Mouse (Mus musculus) heart, embryonic 12.5 days (tissue): ENCODE results near the gene Coro1b. TPM values are rescaled to one million over a fixed set of nuclear protein-coding genes. Genes with fewer than 3 reads are reported as not detected.

ENCODE experiments used
- ATAC-seq: fragments of 200-750 bp; cut with Nextera tagmentation; 2 replicates; pipeline ENCODE4 v1.8.0; 2017; ENCODE audit warnings: moderate TSS enrichment, moderate library complexity; ENCODE audit not compliant: insufficient number of reproducible peaks, low FRiP score
- H3K27ac ChIP-seq: fragments of 300-500 bp; sonication (generic); 2 replicates; pipeline ENCODE4 v1.5.1; 2016; ENCODE audit warnings: mild to moderate bottlenecking, moderate library complexity; ENCODE audit not compliant: poor library complexity, severe bottlenecking
- H3K27me3 ChIP-seq: fragments of 300-500 bp; sonication (generic); replicated peaks from 2 replicates; pipeline ENCODE4 v1.6.1; 2016; ENCODE audit warnings: mild to moderate bottlenecking, moderate library complexity
- H3K36me3 ChIP-seq: fragments of 300-500 bp; sonication (generic); 2 replicates; pipeline ENCODE4 v1.6.1; 2016; ENCODE audit warnings: mild to moderate bottlenecking, moderate library complexity
- H3K4me1 ChIP-seq: fragments of 300-500 bp; sonication (generic); replicated peaks from 2 replicates; pipeline ENCODE4 v1.6.1; 2016; ENCODE audit warnings: mild to moderate bottlenecking
- H3K4me2 ChIP-seq: fragments of 300-500 bp; sonication (generic); 2 replicates; pipeline ENCODE4 v1.6.1; 2016; ENCODE audit warnings: mild to moderate bottlenecking, moderate library complexity
- H3K4me3 ChIP-seq: fragments of 300-500 bp; sonication (generic); 2 replicates; pipeline ENCODE4 v1.5.1; 2016; ENCODE audit warnings: mild to moderate bottlenecking
- H3K9ac ChIP-seq: fragments of 300-500 bp; sonication (generic); 2 replicates; pipeline ENCODE4 v1.6.1; 2016; ENCODE audit warnings: mild to moderate bottlenecking, moderate library complexity
- H3K9me3 ChIP-seq: fragments of 300-500 bp; sonication (generic); replicated peaks from 2 replicates; pipeline ENCODE4 v1.6.1; 2016; ENCODE audit warnings: mild to moderate bottlenecking, moderate library complexity
- WGBS: fragments of 180-500 bp; shearing (Covaris S2); methylation state at CpG from one replicate; pipeline ENCODE4 v1.1.7; 2016; 5-methylcytosine and 5-hydroxymethylcytosine counted together
- polyA plus RNA-seq: library from polyadenylated mRNA; unstranded; fragments of >200 nt; fragmentation: Nextera tagmentation; extraction: Ambion mirVana; gene quantifications from 2 replicates; pipeline ENCODE4 v1.2.1, GENCODE M21; 2016

Gene Coro1b
- polyA plus RNA-seq, 1 experiment from 2014 or later, result 122 TPM

GRCm38 (mm10) chr19:4144550-4145498, 3.6 kb upstream of the Coro1b start:
- H3K27ac ChIP-seq, result no peak overlapping the region
- H3K36me3 ChIP-seq, result peaks cover 1% of the 10 kb centered on the region; the same call in 1 of the 2 replicates
- H3K4me1 ChIP-seq, result peaks cover 14% of the 10 kb centered on the region
- H3K4me2 ChIP-seq, result no peak overlapping the region
- H3K9ac ChIP-seq, result no peak overlapping the region
- no peaks in the 10 kb centered on the region for H3K27me3 ChIP-seq
- WGBS, result 77% methylated on average over 16 of the region's 16 CpGs
- H3K9me3 ChIP-seq, result 0 out of 2 replicates have a peak, but pooled peaks cover 5% of the 10 kb centered on the region
- no peak for ATAC-seq
- no peak overlapping the region for H3K4me3 ChIP-seq

GRCm38 (mm10) chr19:4145936-4146335, 2.5 kb upstream of the Coro1b start:
- Histone ChIP-seq H3K9ac (no peak overlapping the region), H3K27ac (no peak overlapping the region), H3K4me3 (no peak overlapping the region), H3K9me3 (0 out of 2 replicates have a peak, but pooled peaks cover 5% of the 10 kb centered on the region), H3K27me3 (no peaks in the 10 kb centered on the region), H3K4me2 (no peak overlapping the region), H3K4me1 (peaks cover 23% of the 10 kb centered on the region), H3K36me3 (peaks cover 12% of the 10 kb centered on the region)
- WGBS, result 84% methylated on average over 5 of the region's 5 CpGs
- ATAC-seq, result no peak

- 57% methylated on average over 12 of the region's 12 CpGs for WGBS
- no peaks in the 10 kb centered on the region for H3K27me3 ChIP-seq
- peaks cover 28% of the 10 kb centered on the region for H3K4me1 ChIP-seq
- no peak overlapping the region for H3K27ac ChIP-seq
- no peak for ATAC-seq
- no peak overlapping the region for H3K4me3 ChIP-seq
- H3K9ac ChIP-seq, result no peak overlapping the region
- H3K9me3 ChIP-seq, result 0 out of 2 replicates have a peak, but pooled peaks cover 5% of the 10 kb centered on the region
- no peak overlapping the region for H3K4me2 ChIP-seq
- H3K36me3 ChIP-seq, result peaks cover 18% of the 10 kb centered on the region
Observed at GRCm38 (mm10) chr19:4146366-4147021, 1.9 kb upstream of the Coro1b start.

DNA sequence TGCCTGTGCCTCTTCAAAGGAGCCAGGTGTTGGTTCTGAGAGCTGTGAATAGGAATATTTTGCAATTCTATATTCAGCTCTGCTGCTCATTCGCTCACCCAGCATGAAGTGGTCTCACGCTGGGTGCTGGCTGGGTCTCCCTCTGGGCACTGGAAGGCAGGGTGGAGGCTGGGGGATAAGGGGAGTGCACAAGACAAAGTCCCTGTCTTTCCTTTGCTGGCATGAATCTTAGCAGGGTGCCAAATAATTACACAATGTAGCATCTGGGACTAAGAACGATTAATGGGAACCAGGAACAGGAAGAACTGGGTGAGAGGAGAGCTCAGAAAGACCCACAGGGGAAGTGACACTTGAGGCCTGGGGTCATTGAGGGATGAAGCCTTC, 1.4 kb upstream of the Coro1b start:
- Histone ChIP-seq H3K9me3 (0 out of 2 replicates have a peak, but pooled peaks cover 5% of the 10 kb centered on the region), H3K4me3 (no peak overlapping the region), H3K4me1 (peaks cover 33% of the 10 kb centered on the region), H3K36me3 (peaks cover 23% of the 10 kb centered on the region), H3K9ac (no peak overlapping the region), H3K27ac (no peak overlapping the region), H3K4me2 (no peak overlapping the region), H3K27me3 (no peaks in the 10 kb centered on the region)
- ATAC-seq, result no peak
- WGBS, result 56% methylated on average over 3 of the region's 3 CpGs

DNA sequence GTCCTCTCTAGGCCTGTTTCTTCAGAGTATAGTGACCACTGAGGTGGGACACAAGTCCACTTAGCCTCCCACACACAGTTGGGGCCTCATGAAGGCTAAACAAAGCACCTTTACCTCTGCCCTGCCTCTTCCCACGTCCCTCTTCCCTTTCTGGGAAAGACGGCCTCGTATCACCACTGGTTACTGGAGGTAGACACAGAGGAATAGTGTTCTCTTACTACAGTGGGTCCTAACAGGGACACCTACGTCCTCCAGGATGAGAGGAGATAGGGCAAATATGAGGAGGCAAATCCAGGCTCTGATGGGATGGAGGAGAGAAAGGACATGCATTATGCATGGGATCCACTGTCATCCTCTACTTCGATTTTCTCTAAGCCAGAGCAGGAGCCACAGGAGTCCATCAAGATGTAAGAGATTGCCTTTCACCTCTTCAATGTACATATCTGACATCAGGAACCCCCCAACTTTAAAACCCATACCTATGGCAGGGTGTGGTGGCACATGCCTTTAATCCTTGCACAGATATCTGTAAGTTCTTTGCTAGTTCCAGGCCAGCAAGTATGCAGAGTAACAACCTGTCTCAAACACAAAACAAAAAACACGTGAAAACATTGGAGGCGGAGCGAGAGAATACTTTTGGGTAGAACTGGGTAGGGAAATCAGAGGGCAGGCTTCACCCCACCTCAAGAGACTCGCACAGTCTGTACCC, 483 bp upstream of the Coro1b start:
- H3K27ac ChIP-seq, result no peak overlapping the region
- peaks cover 31% of the 10 kb centered on the region for H3K36me3 ChIP-seq
- 38% methylated on average over 9 of the region's 9 CpGs for WGBS
- ATAC-seq, result no peak
- 0 out of 2 replicates have a peak, but pooled peaks cover 5% of the 10 kb centered on the region for H3K9me3 ChIP-seq
- peaks cover 39% of the 10 kb centered on the region for H3K4me1 ChIP-seq
- peak overlapping the region; percentile 97; the same call in 1 of the 2 replicates for H3K9ac ChIP-seq
- H3K27me3 ChIP-seq, result no peaks in the 10 kb centered on the region
- peak overlapping the region; percentile 97 for H3K4me3 ChIP-seq
- peak overlapping the region; percentile 88 for H3K4me2 ChIP-seq

GRCm38 (mm10) chr19:4148819-4149218, 400 bp downstream of the Coro1b start:
- 0 out of 2 replicates have a peak, but pooled peaks cover 5% of the 10 kb centered on the region for H3K9me3 ChIP-seq
- under 1% methylated on average over 8 of the region's 8 CpGs for WGBS
- peak overlapping the region; percentile 75 for H3K27ac ChIP-seq
- H3K4me3 ChIP-seq, result peak overlapping the region; percentile 97
- H3K9ac ChIP-seq, result peak overlapping the region; percentile 97
- H3K27me3 ChIP-seq, result no peaks in the 10 kb centered on the region
- H3K36me3 ChIP-seq, result peaks cover 39% of the 10 kb centered on the region
- peak; percentile 29 for ATAC-seq
- peak overlapping the region; percentile 88 for H3K4me2 ChIP-seq
- H3K4me1 ChIP-seq, result peaks cover 46% of the 10 kb centered on the region

DNA sequence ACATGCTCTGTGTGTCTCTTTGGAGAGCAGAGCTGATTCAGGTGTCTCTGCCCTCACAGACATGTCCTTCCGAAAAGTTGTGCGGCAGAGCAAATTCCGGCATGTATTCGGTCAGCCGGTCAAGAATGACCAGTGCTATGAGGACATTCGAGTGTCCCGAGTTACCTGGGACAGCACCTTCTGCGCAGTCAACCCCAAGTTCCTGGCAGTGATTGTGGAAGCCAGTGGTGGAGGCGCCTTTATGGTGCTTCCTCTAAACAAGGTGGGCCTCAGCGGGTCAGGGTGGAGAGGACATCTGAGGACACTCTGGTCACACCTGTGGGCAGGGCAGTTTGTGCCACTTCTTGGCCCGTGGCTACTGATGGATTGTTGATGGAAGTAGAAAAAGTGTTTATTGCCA, 864 bp downstream of the Coro1b start:
- WGBS, result 84% methylated on average over 11 of the region's 11 CpGs
- H3K4me3 ChIP-seq, result peak overlapping the region; percentile 97
- H3K36me3 ChIP-seq, result peaks cover 41% of the 10 kb centered on the region
- peaks cover 49% of the 10 kb centered on the region for H3K4me1 ChIP-seq
- 0 out of 2 replicates have a peak, but pooled peaks cover 5% of the 10 kb centered on the region for H3K9me3 ChIP-seq
- H3K27ac ChIP-seq, result no peak overlapping the region
- H3K9ac ChIP-seq, result peak overlapping the region; percentile 97
- ATAC-seq, result no peak
- H3K4me2 ChIP-seq, result peak overlapping the region; percentile 88
- H3K27me3 ChIP-seq, result no peaks in the 10 kb centered on the region

DNA sequence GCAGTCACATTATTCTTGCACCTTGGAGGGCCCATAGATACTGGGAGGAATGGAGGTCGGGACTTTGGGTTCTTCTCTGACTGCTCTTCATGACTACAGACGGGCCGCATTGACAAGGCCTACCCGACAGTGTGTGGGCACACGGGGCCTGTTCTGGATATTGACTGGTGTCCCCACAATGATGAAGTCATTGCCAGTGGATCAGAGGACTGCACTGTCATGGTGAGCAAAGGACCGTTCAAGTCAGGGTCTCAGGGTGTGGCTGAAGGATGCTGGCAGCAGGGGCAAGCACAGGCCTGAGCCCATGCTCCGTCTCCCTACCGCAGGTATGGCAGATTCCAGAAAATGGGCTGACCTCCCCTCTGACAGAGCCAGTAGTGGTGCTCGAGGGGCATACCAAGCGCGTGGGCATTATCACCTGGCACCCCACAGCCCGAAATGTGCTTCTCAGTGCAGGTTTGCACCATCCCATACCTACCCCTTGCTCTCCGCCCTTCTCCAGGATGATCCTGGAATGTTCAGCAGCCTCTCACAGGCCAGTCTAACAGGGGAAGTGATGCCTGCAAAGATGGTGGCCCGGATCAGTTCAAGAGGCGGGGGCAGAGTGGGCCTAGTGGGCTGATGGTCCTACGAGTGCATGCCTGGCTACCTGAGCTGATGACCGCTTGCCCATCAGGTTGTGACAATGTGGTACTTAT, 1.5 kb downstream of the Coro1b start:
- H3K4me1 ChIP-seq, result peaks cover 55% of the 10 kb centered on the region
- H3K27me3 ChIP-seq, result no peaks in the 10 kb centered on the region
- no peak overlapping the region for H3K27ac ChIP-seq
- 92% methylated on average over 17 of the region's 17 CpGs for WGBS
- H3K36me3 ChIP-seq, result peaks cover 41% of the 10 kb centered on the region
- 0 out of 2 replicates have a peak, but pooled peaks cover 5% of the 10 kb centered on the region for H3K9me3 ChIP-seq
- peak overlapping the region; percentile 97 for H3K4me3 ChIP-seq
- ATAC-seq, result no peak
- peak overlapping the region; percentile 88 for H3K4me2 ChIP-seq
- H3K9ac ChIP-seq, result peak overlapping the region; percentile 97

DNA sequence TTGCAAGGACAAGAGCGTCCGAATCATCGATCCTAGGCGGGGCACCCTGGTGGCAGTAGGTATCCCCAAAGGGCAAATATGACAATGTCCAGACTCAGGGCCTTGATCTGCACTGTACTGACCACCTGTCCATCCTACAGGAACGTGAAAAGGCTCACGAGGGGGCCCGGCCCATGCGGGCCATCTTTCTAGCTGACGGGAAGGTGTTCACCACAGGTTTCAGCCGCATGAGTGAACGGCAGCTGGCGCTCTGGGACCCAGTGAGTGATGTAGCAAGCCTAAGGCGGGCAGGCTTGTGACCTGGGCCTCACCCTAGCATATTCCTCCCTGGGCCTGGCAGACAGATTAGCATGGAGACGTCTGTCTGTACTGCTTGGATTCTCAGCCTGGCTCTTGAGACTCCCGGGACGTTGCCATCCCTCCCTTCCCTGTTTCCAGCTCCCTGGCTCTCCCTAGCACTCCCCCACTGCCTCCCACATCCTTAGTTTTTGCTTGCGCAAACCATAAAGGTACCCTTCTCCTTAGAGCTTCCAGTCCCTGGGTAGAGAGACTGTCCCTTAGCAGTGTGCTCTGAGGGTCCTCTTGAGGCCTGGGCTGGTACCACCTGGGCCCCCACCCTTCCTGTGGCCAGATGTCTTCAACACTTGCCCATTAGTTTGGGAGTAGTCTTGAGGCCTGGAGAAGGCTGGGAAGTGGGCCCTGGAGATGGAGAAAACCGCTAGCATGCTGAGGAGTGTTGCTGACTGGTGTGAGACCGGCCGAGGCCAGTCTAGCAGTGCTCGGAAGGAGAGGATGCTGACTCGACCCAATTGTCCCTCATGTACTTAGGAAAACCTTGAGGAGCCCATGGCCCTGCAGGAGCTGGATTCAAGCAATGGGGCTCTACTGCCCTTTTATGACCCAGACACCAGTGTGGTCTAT, 2.4 kb downstream of the Coro1b start:
- Histone ChIP-seq H3K9ac (peak overlapping the region; percentile 22; the same call in 1 of the 2 replicates), H3K9me3 (0 out of 2 replicates have a peak, but pooled peaks cover 2% of the 10 kb centered on the region), H3K27me3 (no peaks in the 10 kb centered on the region), H3K27ac (no peak overlapping the region), H3K4me2 (no peak overlapping the region), H3K36me3 (peaks cover 45% of the 10 kb centered on the region), H3K4me1 (peaks cover 57% of the 10 kb centered on the region), H3K4me3 (no peak overlapping the region)
- WGBS, result 90% methylated on average over 22 of the region's 22 CpGs
- ATAC-seq, result no peak
